Mouse (Mus musculus) spleen, postnatal 14 days (tissue): ENCODE measurements around the gene Gm5862.
"Not testable (repeated sequence)": the region's sequence is repeated elsewhere in the genome, so short reads cannot be mapped to it uniquely, and the experiment has no call there.

Experiments
- DNase-seq, 2 experiments: peaks; one replicate each; pipeline ENCODE4 v3.0.0; 2021 to 2022; ENCODE audit warnings: low spot score in 2 of 2

Gm5862 gene

GRCm38 (mm10) chr5:26022816-26023215, at the start of gene Gm5862:
Gene Gm5862 (minus strand): TSS chr5:26022916.
- DNase-seq: not testable (repeated sequence)

GRCm38 (mm10) chr5:26070716-26071115, 48.0 kb upstream of the Gm5862 start:
- no peak for DNase-seq

GRCm38 (mm10) chr5:26058481-26058880, 35.8 kb upstream of the Gm5862 start, which contains the start of gene Gm7347:
Gene Gm7347 (minus strand): TSS chr5:26058581.
- DNase-seq: not testable (repeated sequence)

- DNase-seq: not testable (repeated sequence)
Measured at GRCm38 (mm10) chr5:26039458-26039857, 16.7 kb upstream of the Gm5862 start, which contains the start of gene Speer4a. Gene Speer4a (minus strand): TSS chr5:26039558.

GRCm38 (mm10) chr5:26007697-26008096, 15.0 kb downstream of the Gm5862 start:
- not testable (repeated sequence) for DNase-seq

GRCm38 (mm10) chr5:26006937-26007695, 15.6 kb downstream of the Gm5862 start:
- DNase-seq: not testable (repeated sequence)

- DNase-seq: not testable (repeated sequence)
Measured at GRCm38 (mm10) chr5:26004698-26005097, 18.0 kb downstream of the Gm5862 start, which contains the start of gene Gm1979. Gene Gm1979 (minus strand): TSS chr5:26004798.

- DNase-seq: not testable (repeated sequence)
Measured at GRCm38 (mm10) chr5:25988550-25988949, 34.2 kb downstream of the Gm5862 start, which contains the start of gene Gm21698. Gene Gm21698 (minus strand): TSS chr5:25988650.

- DNase-seq: not testable (repeated sequence)
Measured at GRCm38 (mm10) chr5:25972563-25972962, 50.2 kb downstream of the Gm5862 start, which contains the start of gene Gm21680. Gene Gm21680 (minus strand): TSS chr5:25972663.
